Mouse (Mus musculus): ENCODE measurements around the gene Cdk1. TPM values are rescaled to one million over a fixed set of nuclear protein-coding genes. Genes with fewer than 3 reads are reported as not detected.
A peak's percentile ranks its signal among the peaks of the same experiment; 100 is the strongest.

The Cdk1 gene
- polyA plus RNA-seq, 1 experiment from 2014 or later, result 370 TPM

DNA sequence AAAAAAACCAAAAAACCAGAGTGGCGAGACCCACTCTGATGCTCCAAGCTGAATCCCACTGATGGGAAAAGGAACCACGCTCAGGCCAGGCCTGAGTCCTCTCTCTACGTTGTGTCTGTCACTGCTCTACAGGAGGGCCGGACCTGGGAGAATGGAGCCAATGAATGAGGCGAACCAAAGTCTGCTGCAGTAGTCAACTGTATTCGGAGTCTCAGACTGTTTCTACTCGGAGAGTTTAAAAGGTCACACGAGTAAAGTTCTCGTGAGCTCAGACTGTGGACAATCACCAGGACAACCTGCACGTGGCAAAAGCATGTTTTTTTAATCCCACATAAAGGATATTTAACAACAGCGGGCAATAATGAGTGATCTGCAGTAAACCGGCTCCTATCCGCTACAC, 28.8 kb downstream of the Cdk1 start:
- Histone ChIP-seq H3K27me3 (ENCODE audit: control insufficient read depth, insufficient read depth, low read length) (no peaks in the 10 kb centered on the region), H3K4me1 (ENCODE audit: control insufficient read depth, insufficient read depth, low read length) (no peaks in the 10 kb centered on the region), H3K27ac (ENCODE audit: low read depth, low read length) (no peak overlapping the region), H3K4me2 (ENCODE audit: low read depth) (no peak overlapping the region), H3K4me3 (ENCODE audit: low read depth, low read length) (no peak overlapping the region), H3K9me3 (ENCODE audit: control insufficient read depth, low read length) (no peaks in the 10 kb centered on the region), H3K36me3 (ENCODE audit: control insufficient read depth, insufficient read depth, low read length) (no peaks in the 10 kb centered on the region), H3K9ac (ENCODE audit: low read length) (no peak overlapping the region)
- ATAC-seq (ENCODE audit: insufficient read depth, low FRiP score, low TSS enrichment), result no peak
- WGBS, result 76% methylated on average over 13 of the region's 13 CpGs
- no peak for DNase-seq (ENCODE audit: low spot score)

DNA sequence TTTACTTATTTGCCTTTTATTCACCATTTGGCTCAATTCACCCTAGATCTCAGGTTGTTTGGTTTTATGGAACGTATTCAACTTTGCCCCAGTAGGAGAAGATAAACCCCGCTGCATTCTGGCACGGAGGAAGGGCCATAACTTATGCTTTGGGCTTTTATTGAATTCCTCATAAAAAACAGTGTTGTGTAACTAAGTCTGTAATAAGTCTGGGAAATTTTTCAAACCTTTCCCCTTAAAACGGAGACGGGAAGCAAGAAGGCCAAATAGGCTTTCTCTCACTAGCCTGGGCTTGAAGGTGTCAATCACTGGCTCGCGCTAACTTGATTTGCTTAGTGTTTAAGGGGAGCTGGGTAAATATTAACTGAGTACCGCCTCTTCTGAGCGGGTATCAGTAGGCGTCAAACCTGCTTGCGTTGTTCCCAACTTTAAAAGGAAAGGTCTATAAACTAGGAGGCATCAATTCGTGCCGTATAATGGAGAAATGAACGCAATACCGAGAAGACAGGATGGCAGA, 31.2 kb downstream of the Cdk1 start:
- Histone ChIP-seq H3K4me2 (ENCODE audit: low read depth) (no peak overlapping the region), H3K9me3 (ENCODE audit: control insufficient read depth, low read length) (no peaks in the 10 kb centered on the region), H3K4me3 (ENCODE audit: low read depth, low read length) (no peak overlapping the region), H3K36me3 (ENCODE audit: control insufficient read depth, insufficient read depth, low read length) (no peaks in the 10 kb centered on the region), H3K27ac (ENCODE audit: low read depth, low read length) (no peak overlapping the region), H3K9ac (ENCODE audit: low read length) (no peak overlapping the region), H3K4me1 (ENCODE audit: control insufficient read depth, insufficient read depth, low read length) (no peaks in the 10 kb centered on the region), H3K27me3 (ENCODE audit: control insufficient read depth, insufficient read depth, low read length) (no peaks in the 10 kb centered on the region)
- no peak for DNase-seq (ENCODE audit: low spot score)
- no peak for ATAC-seq (ENCODE audit: insufficient read depth, low FRiP score, low TSS enrichment)
- 44% methylated on average over 15 of the region's 15 CpGs for WGBS

DNA sequence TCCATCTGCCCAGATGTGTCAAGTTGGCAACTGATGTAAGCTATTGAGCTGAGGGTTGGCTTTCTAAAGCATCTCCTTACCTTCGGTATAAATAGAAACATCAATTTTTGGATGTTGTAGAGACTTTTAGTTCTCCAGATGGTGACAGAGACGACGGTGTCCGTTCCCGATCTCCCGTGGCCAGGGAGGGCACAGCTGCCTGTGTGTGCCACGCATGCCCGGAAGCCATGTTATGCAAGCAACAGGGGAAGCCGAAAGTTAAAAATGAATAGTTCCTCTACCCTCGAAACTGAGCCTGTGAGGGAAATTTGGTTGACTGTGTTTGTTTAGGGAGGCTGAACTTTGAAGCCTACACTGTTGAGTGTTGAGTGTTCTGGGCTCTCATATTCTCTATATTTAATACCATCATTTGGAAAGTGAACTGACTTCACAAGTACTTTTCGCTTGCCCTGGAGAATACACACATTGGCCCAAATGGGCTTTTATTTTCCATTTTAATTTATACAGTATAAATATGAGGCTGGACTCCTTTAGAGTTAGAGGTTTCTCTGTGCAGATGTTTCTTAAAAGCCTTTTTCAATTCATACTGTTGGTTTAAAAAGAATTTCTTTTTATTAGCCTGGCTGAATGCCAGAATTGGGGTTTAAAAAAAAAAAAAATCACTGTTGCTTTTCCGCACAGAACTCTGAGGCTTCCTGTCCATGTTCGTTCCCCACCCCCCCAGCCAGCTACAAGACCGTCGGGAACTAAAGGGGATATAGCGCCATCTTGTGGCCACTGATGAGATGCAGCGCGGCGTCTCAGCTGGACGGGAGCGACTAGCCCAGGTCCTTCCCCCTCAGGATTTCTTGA, 31.8 kb downstream of the Cdk1 start:
- Histone ChIP-seq H3K9me3 (ENCODE audit: control insufficient read depth, low read length) (no peaks in the 10 kb centered on the region), H3K27me3 (ENCODE audit: control insufficient read depth, insufficient read depth, low read length) (no peaks in the 10 kb centered on the region), H3K4me1 (ENCODE audit: control insufficient read depth, insufficient read depth, low read length) (no peaks in the 10 kb centered on the region), H3K4me3 (ENCODE audit: low read depth, low read length) (no peak overlapping the region), H3K9ac (ENCODE audit: low read length) (no peak overlapping the region), H3K36me3 (ENCODE audit: control insufficient read depth, insufficient read depth, low read length) (no peaks in the 10 kb centered on the region), H3K4me2 (ENCODE audit: low read depth) (no peak overlapping the region), H3K27ac (ENCODE audit: low read depth, low read length) (no peak overlapping the region)
- 48% methylated on average over 21 of the region's 21 CpGs for WGBS
- ATAC-seq (ENCODE audit: insufficient read depth, low FRiP score, low TSS enrichment) (no peak), DNase-seq (ENCODE audit: low spot score) (peak; percentile 86)

DNA sequence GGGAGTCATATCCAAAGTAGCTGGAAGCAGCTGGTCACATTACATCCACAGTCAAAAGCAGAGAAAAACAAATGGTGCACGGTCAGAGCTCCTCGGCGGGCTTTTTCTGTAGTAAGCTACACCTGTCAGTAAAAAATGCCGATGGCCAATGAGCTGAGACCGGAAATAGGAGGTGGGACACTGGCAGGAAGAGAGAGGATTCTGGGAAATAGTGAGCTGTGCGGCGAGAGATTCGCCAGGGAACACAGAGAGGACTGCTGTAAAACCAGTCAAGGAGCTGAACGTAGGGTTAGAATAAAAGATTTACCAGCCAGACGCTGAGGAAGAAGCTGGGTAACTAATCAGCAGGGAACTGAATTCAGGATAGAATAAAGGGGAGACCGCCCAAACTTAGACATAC, 34.2 kb downstream of the Cdk1 start:
- no peak overlapping the region for H3K4me3 ChIP-seq (ENCODE audit: low read depth, low read length)
- no peak overlapping the region for H3K9ac ChIP-seq (ENCODE audit: low read length)
- no peak for ATAC-seq (ENCODE audit: insufficient read depth, low FRiP score, low TSS enrichment)
- DNase-seq (ENCODE audit: low spot score), result no peak
- H3K4me2 ChIP-seq (ENCODE audit: low read depth), result no peak overlapping the region
- H3K27me3 ChIP-seq (ENCODE audit: control insufficient read depth, insufficient read depth, low read length), result no peaks in the 10 kb centered on the region
- no peak overlapping the region for H3K27ac ChIP-seq (ENCODE audit: low read depth, low read length)
- no peaks in the 10 kb centered on the region for H3K4me1 ChIP-seq (ENCODE audit: control insufficient read depth, insufficient read depth, low read length)
- H3K9me3 ChIP-seq (ENCODE audit: control insufficient read depth, low read length), result no peaks in the 10 kb centered on the region
- WGBS, result 82% methylated on average over 11 of the region's 11 CpGs
- no peaks in the 10 kb centered on the region for H3K36me3 ChIP-seq (ENCODE audit: control insufficient read depth, insufficient read depth, low read length)

DNA sequence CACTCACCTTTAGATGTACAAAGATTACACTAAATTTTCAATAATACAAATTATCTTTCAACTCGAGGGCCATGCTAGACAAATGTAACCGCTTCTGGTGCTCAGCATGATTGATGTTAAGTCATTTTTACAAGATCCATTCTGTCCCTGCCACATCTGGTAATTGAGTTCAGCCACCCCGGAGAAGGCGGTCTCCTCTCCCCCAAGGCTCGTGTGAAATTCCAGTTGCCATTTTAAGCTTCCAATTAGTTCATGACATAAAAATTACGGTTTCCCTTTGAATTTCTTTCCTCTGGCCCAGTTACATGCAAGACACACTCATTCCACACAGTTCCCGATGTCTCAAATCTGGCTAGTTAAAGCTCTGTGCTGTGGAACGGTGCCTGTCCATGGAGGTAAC, 38.8 kb downstream of the Cdk1 start:
- no peak for DNase-seq (ENCODE audit: low spot score)
- no peak for ATAC-seq (ENCODE audit: insufficient read depth, low FRiP score, low TSS enrichment)
- 67% methylated on average over 8 of the region's 8 CpGs for WGBS

DNA sequence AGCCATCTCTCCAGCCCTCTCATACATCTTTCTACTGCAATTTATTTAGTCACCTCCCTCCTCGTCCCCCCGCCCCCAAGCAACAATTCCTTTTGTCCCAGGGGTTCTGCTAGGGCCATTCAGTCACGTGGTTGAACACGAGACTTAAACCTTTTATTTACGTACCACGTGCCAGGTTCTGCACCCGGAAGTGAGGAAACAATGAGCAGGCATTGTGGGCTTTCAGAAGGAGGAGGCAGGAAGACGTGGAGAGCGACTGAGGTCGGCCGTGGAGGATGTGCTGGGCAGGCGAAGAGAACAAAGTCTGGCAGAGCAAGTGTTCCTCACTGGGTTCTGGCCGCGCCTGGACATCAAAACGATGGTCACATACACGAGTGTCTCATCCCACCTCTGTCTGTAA, 40.9 kb downstream of the Cdk1 start:
- no peaks in the 10 kb centered on the region for H3K4me1 ChIP-seq (ENCODE audit: control insufficient read depth, insufficient read depth, low read length)
- H3K27me3 ChIP-seq (ENCODE audit: control insufficient read depth, insufficient read depth, low read length), result no peaks in the 10 kb centered on the region
- H3K27ac ChIP-seq (ENCODE audit: low read depth, low read length), result no peak overlapping the region
- no peak overlapping the region for H3K4me2 ChIP-seq (ENCODE audit: low read depth)
- no peak for DNase-seq (ENCODE audit: low spot score)
- H3K4me3 ChIP-seq (ENCODE audit: low read depth, low read length), result no peak overlapping the region
- H3K9ac ChIP-seq (ENCODE audit: low read length), result no peak overlapping the region
- WGBS, result 67% methylated on average over 16 of the region's 16 CpGs
- no peaks in the 10 kb centered on the region for H3K36me3 ChIP-seq (ENCODE audit: control insufficient read depth, insufficient read depth, low read length)
- no peak for ATAC-seq (ENCODE audit: insufficient read depth, low FRiP score, low TSS enrichment)
- H3K9me3 ChIP-seq (ENCODE audit: control insufficient read depth, low read length), result no peaks in the 10 kb centered on the region

More for the DNA sequence above, 38.8 kb downstream of the Cdk1 start:
- no peaks in the 10 kb centered on the region for H3K4me1 ChIP-seq (ENCODE audit: control insufficient read depth, insufficient read depth, low read length)
- H3K27ac ChIP-seq (ENCODE audit: low read depth, low read length), result no peak overlapping the region
- H3K9ac ChIP-seq (ENCODE audit: low read length), result no peak overlapping the region
- H3K4me2 ChIP-seq (ENCODE audit: low read depth), result no peak overlapping the region
- no peaks in the 10 kb centered on the region for H3K9me3 ChIP-seq (ENCODE audit: control insufficient read depth, low read length)
- no peak overlapping the region for H3K4me3 ChIP-seq (ENCODE audit: low read depth, low read length)
- no peaks in the 10 kb centered on the region for H3K27me3 ChIP-seq (ENCODE audit: control insufficient read depth, insufficient read depth, low read length)
- H3K36me3 ChIP-seq (ENCODE audit: control insufficient read depth, insufficient read depth, low read length), result no peaks in the 10 kb centered on the region

DNA sequence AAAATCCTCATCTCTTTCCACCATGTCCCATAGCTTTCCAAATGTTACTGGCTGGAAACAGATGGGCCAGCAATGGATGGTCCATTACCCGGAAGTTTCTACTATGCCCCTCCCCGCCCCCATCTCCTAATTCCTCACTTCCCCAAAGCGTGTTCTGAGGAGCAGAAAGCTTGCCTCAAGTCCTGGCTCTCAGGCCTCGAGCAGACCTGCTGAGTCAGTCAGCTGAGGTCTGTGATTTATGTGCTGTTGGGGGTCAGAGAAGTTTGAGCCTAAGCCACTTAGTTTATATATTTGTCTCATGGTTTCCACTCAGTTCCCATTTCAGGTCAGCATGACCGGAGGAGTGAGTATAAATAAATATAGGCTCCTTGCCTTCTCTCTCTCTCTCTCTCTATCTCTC, 43.6 kb downstream of the Cdk1 start:
- Histone ChIP-seq H3K27ac (ENCODE audit: low read depth, low read length) (no peak overlapping the region), H3K27me3 (ENCODE audit: control insufficient read depth, insufficient read depth, low read length) (no peaks in the 10 kb centered on the region), H3K9ac (ENCODE audit: low read length) (no peak overlapping the region), H3K4me3 (ENCODE audit: low read depth, low read length) (no peak overlapping the region), H3K4me2 (ENCODE audit: low read depth) (no peak overlapping the region), H3K9me3 (ENCODE audit: control insufficient read depth, low read length) (no peaks in the 10 kb centered on the region), H3K36me3 (ENCODE audit: control insufficient read depth, insufficient read depth, low read length) (no peaks in the 10 kb centered on the region), H3K4me1 (ENCODE audit: control insufficient read depth, insufficient read depth, low read length) (no peaks in the 10 kb centered on the region)
- no peak for ATAC-seq (ENCODE audit: insufficient read depth, low FRiP score, low TSS enrichment)
- DNase-seq (ENCODE audit: low spot score), result no peak
- WGBS, result 65% methylated on average over 5 of the region's 5 CpGs

DNA sequence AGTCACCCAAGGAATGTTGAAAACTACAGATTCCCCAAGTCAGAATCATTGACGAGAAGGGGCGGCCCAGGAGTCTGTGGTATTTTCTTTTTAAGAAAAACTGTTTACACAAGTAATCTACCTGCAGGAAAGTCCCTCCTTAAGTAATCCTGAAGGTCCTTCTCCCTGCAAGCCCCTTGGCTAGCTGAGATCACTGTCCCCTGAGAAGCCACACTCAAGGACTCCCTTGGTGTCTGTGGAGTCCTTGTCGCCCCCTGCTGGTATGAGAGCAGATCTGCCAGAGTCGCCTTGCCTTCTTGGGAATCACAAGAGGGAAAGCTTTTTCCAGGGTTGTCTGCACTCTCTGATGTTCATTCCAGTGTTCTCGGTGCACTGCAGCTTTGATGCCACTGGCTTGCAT, 45.7 kb downstream of the Cdk1 start:
- Histone ChIP-seq H3K4me2 (ENCODE audit: low read depth) (no peak overlapping the region), H3K36me3 (ENCODE audit: control insufficient read depth, insufficient read depth, low read length) (no peaks in the 10 kb centered on the region), H3K4me3 (ENCODE audit: low read depth, low read length) (no peak overlapping the region), H3K27ac (ENCODE audit: low read depth, low read length) (no peak overlapping the region), H3K9ac (ENCODE audit: low read length) (no peak overlapping the region), H3K9me3 (ENCODE audit: control insufficient read depth, low read length) (no peaks in the 10 kb centered on the region), H3K4me1 (ENCODE audit: control insufficient read depth, insufficient read depth, low read length) (no peaks in the 10 kb centered on the region), H3K27me3 (ENCODE audit: control insufficient read depth, insufficient read depth, low read length) (no peaks in the 10 kb centered on the region)
- DNase-seq (ENCODE audit: low spot score), result peak; percentile 73
- WGBS, result 45% methylated on average over 5 of the region's 5 CpGs
- ATAC-seq (ENCODE audit: insufficient read depth, low FRiP score, low TSS enrichment), result no peak

DNA sequence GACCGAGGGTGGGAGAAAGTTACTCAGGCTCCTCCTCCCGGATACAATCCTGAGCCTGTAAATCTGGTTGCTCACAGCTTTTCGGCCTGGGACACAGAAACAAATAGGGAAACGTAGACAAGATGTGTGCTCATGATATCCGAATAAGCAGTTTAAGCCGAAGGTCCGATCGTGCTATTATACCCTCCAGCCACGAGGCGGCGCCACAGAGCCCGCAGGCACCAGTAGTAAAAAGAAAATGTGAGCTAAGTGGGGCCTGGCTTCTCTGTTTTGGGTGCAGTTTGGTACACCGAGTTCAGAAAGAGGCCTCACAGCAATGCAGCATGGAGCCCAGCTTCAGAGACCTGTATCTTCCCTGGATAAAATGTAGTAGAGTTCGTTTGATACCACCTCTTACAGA, 46.5 kb downstream of the Cdk1 start:
- no peak overlapping the region for H3K4me2 ChIP-seq (ENCODE audit: low read depth)
- H3K27ac ChIP-seq (ENCODE audit: low read depth, low read length), result no peak overlapping the region
- DNase-seq (ENCODE audit: low spot score) (peak; percentile 41), ATAC-seq (ENCODE audit: insufficient read depth, low FRiP score, low TSS enrichment) (no peak)
- H3K4me3 ChIP-seq (ENCODE audit: low read depth, low read length), result no peak overlapping the region
- H3K4me1 ChIP-seq (ENCODE audit: control insufficient read depth, insufficient read depth, low read length), result no peaks in the 10 kb centered on the region
- no peaks in the 10 kb centered on the region for H3K27me3 ChIP-seq (ENCODE audit: control insufficient read depth, insufficient read depth, low read length)
- H3K9ac ChIP-seq (ENCODE audit: low read length), result no peak overlapping the region
- no peaks in the 10 kb centered on the region for H3K36me3 ChIP-seq (ENCODE audit: control insufficient read depth, insufficient read depth, low read length)
- H3K9me3 ChIP-seq (ENCODE audit: control insufficient read depth, low read length), result no peaks in the 10 kb centered on the region
- 65% methylated on average over 14 of the region's 14 CpGs for WGBS
